In the genomic region with DNA sequence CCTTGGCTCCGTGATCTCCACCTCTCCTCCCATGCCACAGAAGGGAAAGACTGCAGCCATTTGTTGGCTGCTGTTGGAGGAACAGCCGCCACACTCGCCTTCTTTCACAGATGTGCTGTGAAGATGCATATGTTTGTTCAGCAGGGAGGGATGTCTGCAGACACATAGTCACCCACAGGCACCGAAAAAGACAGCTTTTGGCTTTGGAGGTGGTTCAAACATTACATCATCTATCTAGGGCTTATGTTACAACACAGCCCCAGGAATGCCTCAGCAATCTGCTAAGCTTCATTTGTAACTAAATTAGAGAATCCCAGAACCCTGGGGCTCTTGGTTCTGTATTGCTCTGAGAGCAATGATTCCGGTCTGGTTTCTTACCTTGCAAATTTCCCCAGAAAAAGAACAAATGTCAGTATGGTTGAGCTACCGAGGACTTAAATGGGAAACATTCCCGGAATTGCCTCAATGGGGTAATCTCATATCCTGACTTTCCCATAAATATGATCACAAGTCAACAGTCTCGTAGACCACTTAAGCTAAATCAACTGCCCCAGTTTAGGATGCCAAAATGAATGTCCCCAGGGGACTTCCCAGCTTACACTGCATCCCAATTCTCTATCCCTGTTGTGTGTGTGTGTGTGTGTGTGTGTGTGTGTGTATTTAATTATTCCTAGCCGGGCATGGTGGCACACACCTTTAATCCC, we compare ENCODE assay signal across 9 mouse cellular contexts. TPM values are rescaled to one million over a fixed set of nuclear protein-coding genes. Genes with fewer than 3 reads are reported as not detected.
DNase-seq lines count a peak whose midpoint lies in the region; ATAC-seq and TF ChIP-seq lines count a peak whose summit lies in the region.
"Had no signal": no experiment of that assay in that cellular context is flagged by ENCODE, and none has a peak within 500 bp of the region (broad histone marks: within the 10 kb centered on the region; RNA-seq: fewer than 3 reads in every experiment).

No protein-coding gene starts in this region.

- ATAC-seq in embryonic facial prominence, embryonic 14.5 days (ENCODE audit: low read depth), result peak; percentile 88

- 60% methylated on average over 9 of the region's 9 CpGs for WGBS in heart, embryonic 10.5 days
- 30% methylated on average over 9 of the region's 9 CpGs for WGBS in embryonic facial prominence, embryonic 14.5 days
- WGBS in thymus, adult 2 months, result 86% methylated on average over 9 of the region's 9 CpGs

- peaks cover 5% of the 10 kb centered on the region for H3K4me1 ChIP-seq in heart, embryonic 10.5 days
- H3K4me1 ChIP-seq in embryonic facial prominence, embryonic 14.5 days (ENCODE audit: control insufficient read depth, insufficient read depth, low read length), result peaks cover 11% of the 10 kb centered on the region; the same call in 1 of the 2 replicates
- H3K4me1 ChIP-seq in thymus, adult 2 months (replicated peaks; ENCODE audit: control insufficient read depth, insufficient read depth, low read length), result no peaks in the 10 kb centered on the region; the same call in 1 of the 2 replicates

- H3K79me3 ChIP-seq in C2C12 (ENCODE audit: low read depth), result no peaks in the 10 kb centered on the region

- H3ac ChIP-seq in C2C12 (ENCODE audit: control insufficient read depth, insufficient read length, low read depth), result no peak overlapping the region

- H3K36me3 ChIP-seq in heart, embryonic 10.5 days, result no peaks in the 10 kb centered on the region
- H3K36me3 ChIP-seq in C2C12 (ENCODE audit: control insufficient read depth, insufficient read depth), result no peaks in the 10 kb centered on the region
- H3K36me3 ChIP-seq in embryonic facial prominence, embryonic 14.5 days (ENCODE audit: control insufficient read depth, insufficient read depth, low read length), result no peaks in the 10 kb centered on the region
- H3K36me3 ChIP-seq in thymus, adult 2 months (ENCODE audit: control insufficient read depth, insufficient read depth, low read length), result no peaks in the 10 kb centered on the region

- peaks cover 19% of the 10 kb centered on the region for H3K27me3 ChIP-seq in heart, embryonic 10.5 days (ENCODE audit: insufficient read depth, poor library complexity, severe bottlenecking)
- H3K27me3 ChIP-seq in C2C12 (ENCODE audit: control insufficient read depth, insufficient read depth, insufficient read length), result no peaks in the 10 kb centered on the region
- peaks cover 10% of the 10 kb centered on the region for H3K27me3 ChIP-seq in embryonic facial prominence, embryonic 14.5 days (replicated peaks; ENCODE audit: control insufficient read depth, insufficient read depth, low read length)
- H3K27me3 ChIP-seq in thymus, adult 2 months (ENCODE audit: control insufficient read depth, insufficient read depth, low read length), result peaks cover 6% of the 10 kb centered on the region; the same call in 1 of the 2 replicates

- no peak overlapping the region for H3K4me2 ChIP-seq in embryonic facial prominence, embryonic 14.5 days (ENCODE audit: low read depth, low read length)

- H3K9ac ChIP-seq in embryonic facial prominence, embryonic 14.5 days (ENCODE audit: low read depth, low read length), result no peak overlapping the region

- DNase-seq in heart, adult 11 months, result peak; percentile 93
- no peak for DNase-seq in heart, embryonic 10.5 days (ENCODE audit: low spot score)
- peak; percentile 94 for DNase-seq in embryonic facial prominence, embryonic 14.5 days (ENCODE audit: low spot score)
- DNase-seq in left cerebral cortex, adult 8-10 months (ENCODE audit: low spot score in 2 of 2), result peak; percentile 15 to 85
- no peak for DNase-seq in thymus, adult 2 months
- DNase-seq in urinary bladder, adult 2 months (ENCODE audit: low spot score), result no peak
- no peak for DNase-seq in adrenal gland, postnatal 25 days

- no peak overlapping the region for H3K27ac ChIP-seq in heart, embryonic 10.5 days
- peak overlapping the region; percentile 53 for H3K27ac ChIP-seq in embryonic facial prominence, embryonic 14.5 days (replicated peaks; ENCODE audit: low read depth, low read length)
- no peak overlapping the region for H3K27ac ChIP-seq in thymus, adult 2 months (ENCODE audit: control insufficient read depth, insufficient read depth, low read length)
- H3K27ac ChIP-seq: macrophage had no signal

- no peak overlapping the region for H3K4me3 ChIP-seq in heart, embryonic 10.5 days
- H3K4me3 ChIP-seq in C2C12 (ENCODE audit: insufficient read depth, poor library complexity, severe bottlenecking), result no peak overlapping the region
- H3K4me3 ChIP-seq in embryonic facial prominence, embryonic 14.5 days (ENCODE audit: low read depth, low read length), result no peak overlapping the region
- no peak overlapping the region for H3K4me3 ChIP-seq in thymus, adult 2 months (ENCODE audit: control insufficient read depth, insufficient read depth, low read length)

- TF ChIP-seq CTCF in C2C12 (IDR thresholded peaks at IDR 0.05; ENCODE audit: control insufficient read depth, insufficient read depth, insufficient read length), result no peak
- TF ChIP-seq CTCF in thymus, adult 2 months (IDR thresholded peaks at IDR 0.05; ENCODE audit: borderline replicate concordance, control insufficient read depth, extremely low read depth, insufficient read depth, low read length, poor library complexity), result no peak

- no peaks in the 10 kb centered on the region for H3K79me2 ChIP-seq in C2C12 (ENCODE audit: control insufficient read depth, insufficient read depth)

- TF ChIP-seq POLR2A in thymus, adult 2 months (IDR thresholded peaks at IDR 0.05; ENCODE audit: control insufficient read depth, extremely low read depth, insufficient read depth, low read length, poor library complexity), result no peak

- no peaks in the 10 kb centered on the region for H3K9me3 ChIP-seq in heart, embryonic 10.5 days
- H3K9me3 ChIP-seq in embryonic facial prominence, embryonic 14.5 days (ENCODE audit: control insufficient read depth, low read length), result no peaks in the 10 kb centered on the region

TF ChIP-seq in C2C12, 6 proteins besides CTCF, POLR2A, EP300 and RAD21:
- TF ChIP-seq MYOD1 (IDR thresholded peaks at IDR 0.05; ENCODE audit: control insufficient read depth, insufficient read length, low read depth) (no peak), MAX (IDR thresholded peaks at IDR 0.05) (peak; percentile 35), CEBPB (IDR thresholded peaks at IDR 0.05; ENCODE audit: low read depth) (peak; percentile 66)
TF ChIP-seq in C2C12: peak in this region for 2.

RNA-seq across cellular contexts. Expression of a gene that starts 5.5 kb away (rescaled TPM):
- polyA plus RNA-seq in heart, embryonic 10.5 days (2016; fragmentation: Nextera tagmentation; extraction: Ambion mirVana), result 4.9 and 5.6 TPM in 2 replicates
- 5.4 TPM for polyA plus RNA-seq in C2C12 (2012; fragmentation: generic; extraction: Trizol)
- polyA plus RNA-seq in embryonic facial prominence, embryonic 14.5 days (2014; fragmentation: Nextera tagmentation; extraction: Ambion mirVana), result 10.7 and 12.4 TPM in 2 replicates
- total RNA-seq in left cerebral cortex, adult 8-10 months (2022), result 10 to 100 TPM in 1 of 4 experiments, 1 to 10 TPM in 3; 8.3 to 10.1 (median 8.7) TPM
- 9.9 and 11.4 TPM in 2 replicates for polyA plus RNA-seq in thymus, adult 2 months (2012; rRNA removed)
- polyA plus RNA-seq in urinary bladder, adult 2 months (2012; rRNA removed), result 24.2 and 25.0 TPM in 2 replicates
- 0.27 and 0.29 TPM in 2 replicates for total RNA-seq in adrenal gland, postnatal 25 days (2021)
- polyA plus RNA-seq: macrophage had no signal

Comparison
In these comparisons a context has a peak if more than half of its experiments do, and no peak if none do; other contexts are left out.
1. DNase-seq: peak in heart, adult 11 months (single experiment), embryonic facial prominence, embryonic 14.5 days (single experiment) and left cerebral cortex, adult 8-10 months (2 of 2); none in heart, embryonic 10.5 days (single experiment), thymus, adult 2 months (single experiment), urinary bladder, adult 2 months (single experiment) and adrenal gland, postnatal 25 days (single experiment).